Comparison of ENCODE assay signal across 20 mouse cellular contexts in the genomic region with DNA sequence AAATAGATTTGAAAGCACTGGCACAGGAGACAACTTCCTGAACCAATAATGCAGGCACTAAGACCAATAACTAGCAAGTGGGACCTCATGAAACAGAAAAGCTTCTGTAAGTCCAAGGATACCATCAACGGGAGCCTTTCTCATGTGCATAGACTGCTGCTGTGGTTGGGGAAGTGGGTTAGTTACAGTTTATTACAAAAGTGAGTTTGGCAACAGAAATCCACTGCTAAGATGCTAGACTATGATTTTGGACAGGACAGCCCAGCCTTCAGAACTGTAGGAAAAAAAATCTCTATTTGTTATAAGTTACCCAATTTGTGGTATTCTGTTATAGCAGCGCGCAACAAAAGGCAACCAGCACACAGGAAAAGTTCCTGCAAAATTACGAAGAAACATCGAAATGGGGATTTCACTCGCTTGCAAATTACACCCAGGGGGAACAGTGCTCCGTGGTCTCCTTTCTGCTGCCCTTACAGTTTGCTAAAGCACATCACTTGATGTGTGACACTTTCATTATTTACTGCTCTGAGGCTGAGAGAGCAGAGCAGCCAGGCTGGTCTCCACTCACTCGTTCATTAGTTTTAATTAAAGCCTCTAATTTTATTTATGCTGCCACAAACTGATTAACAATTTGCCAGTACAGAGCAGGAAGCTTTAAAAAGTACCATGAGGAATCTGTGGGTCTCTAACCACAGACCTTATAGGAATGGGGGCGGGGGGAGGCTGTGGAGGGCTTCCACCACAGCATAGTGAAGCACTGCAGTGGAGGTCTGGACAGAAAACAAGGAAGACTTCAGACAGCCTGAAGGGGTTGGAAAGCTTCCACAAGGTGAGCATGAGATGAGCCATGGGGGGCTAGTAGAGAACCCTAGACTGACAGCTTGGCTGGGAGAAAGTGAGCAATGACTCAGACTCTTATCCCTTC. TPM values are rescaled to one million over a fixed set of nuclear protein-coding genes. Genes with fewer than 3 reads are reported as not detected.
DNase-seq lines count a peak whose midpoint lies in the region; ATAC-seq and TF ChIP-seq lines count a peak whose summit lies in the region.
"Had no signal": no experiment of that assay in that cellular context is flagged by ENCODE, and none has a peak within 500 bp of the region (broad histone marks: within the 10 kb centered on the region; RNA-seq: fewer than 3 reads in every experiment).

No protein-coding gene starts in this region.

- H3K9ac ChIP-seq in forebrain, embryonic 14.5 days (ENCODE audit: low read length) = no peak overlapping the region
- H3K9ac ChIP-seq in forebrain, embryonic 12.5 days = no peak overlapping the region
- no peak overlapping the region for H3K9ac ChIP-seq in lung, postnatal 0 days (replicated peaks; ENCODE audit: low read depth)
- H3K9ac ChIP-seq: embryonic facial prominence, embryonic 12.5 days; heart, embryonic 12.5 days had no signal

- peak; percentile 69 for ATAC-seq in forebrain, embryonic 14.5 days
- ATAC-seq in forebrain, embryonic 12.5 days (ENCODE audit: low FRiP score) = no peak
- ATAC-seq in common myeloid progenitor, adult 5-6 weeks (replicated peaks; ENCODE audit: low read depth, poor library complexity, severe bottlenecking) = peak; percentile 60
- peak; percentile 80 for ATAC-seq in megakaryocyte progenitor cell, adult 5-6 weeks (replicated peaks; ENCODE audit: poor library complexity)
- no peak for ATAC-seq in lung, postnatal 0 days
- ATAC-seq: hindbrain, postnatal 0 days had no signal

- no peak for TF ChIP-seq CTCF in lung, postnatal 0 days (IDR thresholded peaks at IDR 0.05)

- peak; percentile 54 for DNase-seq in forebrain, embryonic 14.5 days (ENCODE audit: low spot score)
- DNase-seq in 416B (ENCODE audit: low read depth) (peak; percentile 72), MN1 (ENCODE audit: low spot score) (no peak)
- no peak for DNase-seq in lung, postnatal 0 days (ENCODE audit: low spot score)
- DNase-seq: adrenal gland, adult 8-10 months; adrenal gland, postnatal 36 days; cerebellum, adult 11 months; cerebellum, adult 8-10 months; cerebellum, postnatal 14 days; gastrocnemius, postnatal 10 days; heart, adult 2 months; kidney, adult 11 months had no signal

- H3K27ac ChIP-seq in forebrain, embryonic 14.5 days (ENCODE audit: low read depth, low read length) = peak overlapping the region; percentile 0; the same call in 1 of the 2 replicates
- H3K27ac ChIP-seq in forebrain, embryonic 12.5 days = no peak overlapping the region
- no peak overlapping the region for H3K27ac ChIP-seq in lung, postnatal 0 days (ENCODE audit: low read length)
- H3K27ac ChIP-seq: embryonic facial prominence, embryonic 12.5 days; heart, adult 2 months; hindbrain, postnatal 0 days had no signal

- H3K27me3 ChIP-seq in forebrain, embryonic 14.5 days (replicated peaks; ENCODE audit: control insufficient read depth, insufficient read depth, low read length) = no peaks in the 10 kb centered on the region
- no peaks in the 10 kb centered on the region for H3K27me3 ChIP-seq in forebrain, embryonic 12.5 days
- H3K27me3 ChIP-seq in lung, postnatal 0 days (replicated peaks; ENCODE audit: insufficient read depth, low read length) = no peaks in the 10 kb centered on the region
- H3K27me3 ChIP-seq: embryonic facial prominence, embryonic 12.5 days had no signal

- H3K36me3 ChIP-seq in forebrain, embryonic 14.5 days (ENCODE audit: control insufficient read depth, insufficient read depth, low read length) = no peaks in the 10 kb centered on the region
- no peaks in the 10 kb centered on the region for H3K36me3 ChIP-seq in forebrain, embryonic 12.5 days (replicated peaks)
- no peaks in the 10 kb centered on the region for H3K36me3 ChIP-seq in lung, postnatal 0 days (ENCODE audit: insufficient read depth, low read length)
- H3K36me3 ChIP-seq: embryonic facial prominence, embryonic 12.5 days; heart, embryonic 12.5 days had no signal

- H3K4me2 ChIP-seq in forebrain, embryonic 14.5 days (ENCODE audit: low read length) = no peak overlapping the region
- no peak overlapping the region for H3K4me2 ChIP-seq in forebrain, embryonic 12.5 days
- no peak overlapping the region for H3K4me2 ChIP-seq in lung, postnatal 0 days (replicated peaks; ENCODE audit: low read depth, low read length)
- H3K4me2 ChIP-seq: embryonic facial prominence, embryonic 12.5 days; heart, embryonic 12.5 days had no signal

- no peaks in the 10 kb centered on the region for H3K4me1 ChIP-seq in forebrain, embryonic 14.5 days (ENCODE audit: control insufficient read depth, insufficient read depth, low read length)
- no peaks in the 10 kb centered on the region for H3K4me1 ChIP-seq in forebrain, embryonic 12.5 days
- H3K4me1 ChIP-seq in lung, postnatal 0 days (ENCODE audit: insufficient read depth, low read depth, low read length) = no peaks in the 10 kb centered on the region
- H3K4me1 ChIP-seq: embryonic facial prominence, embryonic 12.5 days; heart, embryonic 12.5 days had no signal

- no peaks in the 10 kb centered on the region for H3K9me3 ChIP-seq in forebrain, embryonic 14.5 days (replicated peaks; ENCODE audit: control insufficient read depth, low read length)
- no peaks in the 10 kb centered on the region for H3K9me3 ChIP-seq in forebrain, embryonic 12.5 days
- no peaks in the 10 kb centered on the region for H3K9me3 ChIP-seq in lung, postnatal 0 days (ENCODE audit: low read length)
- H3K9me3 ChIP-seq: embryonic facial prominence, embryonic 12.5 days; heart, embryonic 12.5 days had no signal

- WGBS in forebrain, embryonic 14.5 days = 34% methylated on average over 9 of the region's 9 CpGs
- WGBS in forebrain, embryonic 12.5 days = 71% methylated on average over 9 of the region's 9 CpGs
- 75% methylated on average over 9 of the region's 9 CpGs for WGBS in lung, postnatal 0 days

- no peak overlapping the region for H3K4me3 ChIP-seq in forebrain, embryonic 14.5 days (ENCODE audit: low read depth, low read length)
- H3K4me3 ChIP-seq in forebrain, embryonic 12.5 days (replicated peaks) = no peak overlapping the region
- no peak overlapping the region for H3K4me3 ChIP-seq in lung, postnatal 0 days (ENCODE audit: low read depth, low read length)
- H3K4me3 ChIP-seq: embryonic facial prominence, embryonic 12.5 days; heart, adult 2 months; heart, embryonic 12.5 days had no signal

- no peak for TF ChIP-seq EP300 in lung, postnatal 0 days (IDR thresholded peaks at IDR 0.05)

RNA-seq across cellular contexts. Expression of a gene that starts 10.3 kb away (rescaled TPM):
- polyA plus RNA-seq in forebrain, embryonic 14.5 days (2014; fragmentation: Nextera tagmentation; extraction: Ambion mirVana) = 14.8 and 24.2 TPM in 2 replicates
- polyA plus RNA-seq in forebrain, embryonic 12.5 days (2016; fragmentation: Nextera tagmentation; extraction: Ambion mirVana) = 30.4 and 36.9 TPM in 2 replicates
- 20.4 and 24.4 TPM in 2 replicates for total RNA-seq in common myeloid progenitor, adult 5-6 weeks (2017)
- 18.2 and 21.2 TPM in 2 replicates for total RNA-seq in megakaryocyte progenitor cell, adult 5-6 weeks (2015)
- 19.9 and 27.7 TPM in 2 replicates for total RNA-seq in megakaryocyte progenitor cell, adult 5-6 weeks (2017)
- polyA plus RNA-seq in lung, postnatal 0 days (2015; fragmentation: Nextera tagmentation; extraction: Ambion mirVana) = 12.9 and 15.6 TPM in 2 replicates

RNA-seq across cellular contexts. Expression of a gene that starts 37.2 kb away (rescaled TPM):
- polyA plus RNA-seq in forebrain, embryonic 14.5 days (2014; fragmentation: Nextera tagmentation; extraction: Ambion mirVana) = not detected in 2 replicates
- polyA plus RNA-seq in forebrain, embryonic 12.5 days (2016; fragmentation: Nextera tagmentation; extraction: Ambion mirVana) = 0.08 and 0.14 TPM in 2 replicates
- not detected in 2 replicates for total RNA-seq in common myeloid progenitor, adult 5-6 weeks (2017)
- not detected in 2 replicates for total RNA-seq in megakaryocyte progenitor cell, adult 5-6 weeks (2015)
- total RNA-seq in megakaryocyte progenitor cell, adult 5-6 weeks (2017) = not detected in 2 replicates
- polyA plus RNA-seq in lung, postnatal 0 days (2015; fragmentation: Nextera tagmentation; extraction: Ambion mirVana) = not detected in 2 replicates
- total RNA-seq: adrenal gland, adult 8-10 months; adrenal gland, postnatal 36 days; gastrocnemius, postnatal 10 days; gastrocnemius, postnatal 4 days; heart, adult 2 months; heart, postnatal 25 days had no signal
- polyA plus RNA-seq: embryonic facial prominence, embryonic 12.5 days; heart, embryonic 12.5 days had no signal

RNA-seq across cellular contexts. Expression of a gene that starts 38.4 kb away (rescaled TPM):
- polyA plus RNA-seq in forebrain, embryonic 14.5 days (2014; fragmentation: Nextera tagmentation; extraction: Ambion mirVana) = 0.84 and 1.3 TPM in 2 replicates
- polyA plus RNA-seq in forebrain, embryonic 12.5 days (2016; fragmentation: Nextera tagmentation; extraction: Ambion mirVana) = 0.13 and 0.50 TPM in 2 replicates
- not detected in 2 replicates for total RNA-seq in common myeloid progenitor, adult 5-6 weeks (2017)
- not detected in 2 replicates for total RNA-seq in megakaryocyte progenitor cell, adult 5-6 weeks (2015)
- not detected in 2 replicates for total RNA-seq in megakaryocyte progenitor cell, adult 5-6 weeks (2017)
- 0.07 TPM in 1 of 2 replicates, not detected in the other for polyA plus RNA-seq in lung, postnatal 0 days (2015; fragmentation: Nextera tagmentation; extraction: Ambion mirVana)
- total RNA-seq: adrenal gland, adult 8-10 months; adrenal gland, postnatal 36 days; gastrocnemius, postnatal 10 days; gastrocnemius, postnatal 4 days; heart, postnatal 25 days had no signal

Comparison
In these comparisons a context has a peak if more than half of its experiments do, and no peak if none do; other contexts are left out.
1. ATAC-seq: peak in forebrain, embryonic 14.5 days (single experiment), common myeloid progenitor, adult 5-6 weeks (single experiment) and megakaryocyte progenitor cell, adult 5-6 weeks (single experiment); none in forebrain, embryonic 12.5 days (single experiment) and lung, postnatal 0 days (single experiment).
2. DNase-seq: peak in forebrain, embryonic 14.5 days (single experiment) and 416B (single experiment); none in MN1 (single experiment) and lung, postnatal 0 days (single experiment).